Mouse (Mus musculus) limb, embryonic 14.5 days (tissue): ENCODE measurements at regions not wholly inside any gene's neighbourhood (a gene's known extent, or its start where the extent isn't known, plus 50 kb on each side); places are given as distances from the start of the nearest gene placed in this dataset.

Experiments
- ATAC-seq: fragments of 200-750 bp; cut with Nextera tagmentation; 2 replicates; pipeline ENCODE4 v1.8.0; 2017; ENCODE audit warnings: low read depth, moderate number of reproducible peaks, moderate TSS enrichment; ENCODE audit not compliant: low FRiP score
- DNase-seq: peaks from one replicate; pipeline ENCODE4 v3.0.0-alpha.2; 2015; ENCODE audit warnings: low spot score
- H3K27ac ChIP-seq: fragments of 300-500 bp; sonication (generic); replicated peaks from 2 replicates; pipeline ENCODE4 v1.5.1; 2014; ENCODE audit warnings: low read depth, mild to moderate bottlenecking, low read length, moderate library complexity, mixed read lengths
- H3K27me3 ChIP-seq: fragments of 300-500 bp; sonication (generic); 2 replicates; pipeline ENCODE4 v1.6.1; 2014; ENCODE audit warnings: low read length, mixed read lengths; ENCODE audit not compliant: control insufficient read depth, insufficient read depth
- H3K36me3 ChIP-seq: fragments of 300-500 bp; sonication (generic); 2 replicates; pipeline ENCODE4 v1.6.1; 2014; ENCODE audit warnings: mild to moderate bottlenecking, low read length, moderate library complexity, mixed read lengths; ENCODE audit not compliant: control insufficient read depth, insufficient read depth
- H3K4me1 ChIP-seq: fragments of 300-500 bp; sonication (generic); 2 replicates; pipeline ENCODE4 v1.6.1; 2014; ENCODE audit warnings: antibody characterized with exemption, low read length, mixed read lengths; ENCODE audit not compliant: control insufficient read depth, insufficient read depth
- H3K4me2 ChIP-seq: fragments of 300-500 bp; sonication (generic); replicated peaks from 2 replicates; pipeline ENCODE4 v1.6.1; 2014; ENCODE audit warnings: low read depth, mild to moderate bottlenecking, low read length, moderate library complexity; ENCODE audit not compliant: severe bottlenecking
- H3K4me3 ChIP-seq: fragments of 300-500 bp; sonication (generic); replicated peaks from 2 replicates; pipeline ENCODE4 v1.5.1; 2014; ENCODE audit warnings: low read length
- H3K9ac ChIP-seq: fragments of 300-500 bp; sonication (generic); 2 replicates; pipeline ENCODE4 v1.6.1; 2014; ENCODE audit warnings: mild to moderate bottlenecking, low read depth, low read length, moderate library complexity; ENCODE audit not compliant: severe bottlenecking
- H3K9me3 ChIP-seq: fragments of 300-500 bp; sonication (generic); 2 replicates; pipeline ENCODE4 v1.6.1; 2016; ENCODE audit warnings: low read length; ENCODE audit not compliant: control insufficient read depth
- POLR2A ChIP-seq: fragments of 200-500 bp; IDR thresholded peaks from 2 replicates; pipeline ENCODE4 v1.8.0; 2012; ENCODE audit warnings: inconsistent platforms, mild to moderate bottlenecking, moderate library complexity, borderline replicate concordance; ENCODE audit not compliant: insufficient read depth, insufficient read length; ENCODE audit errors: extremely low read depth
- WGBS: fragments of 180-500 bp; shearing (Covaris S2); extraction: QIAGEN DNeasy Blood & Tissue Kit; methylation state at CpG from one replicate; pipeline ENCODE4 v1.1.7; 2014; 5-methylcytosine and 5-hydroxymethylcytosine counted together

GRCm38 (mm10) chr8:126652151-126652550 lies 58.4 kb upstream of the Irf2bp2 start:
- no peak for ATAC-seq
- no peaks in the 10 kb centered on the region for H3K27me3 ChIP-seq
- no peak for TF ChIP-seq POLR2A

GRCm38 (mm10) chr8:126650945-126651344 lies 57.2 kb upstream of the Irf2bp2 start:
- DNase-seq, result no peak
- Histone ChIP-seq H3K36me3 (no peaks in the 10 kb centered on the region), H3K4me3 (no peak overlapping the region), H3K27me3 (no peaks in the 10 kb centered on the region), H3K9ac (no peak overlapping the region), H3K4me1 (peaks cover 2% of the 10 kb centered on the region; the same call in 1 of the 2 replicates), H3K4me2 (no peak overlapping the region), H3K27ac (no peak overlapping the region), H3K9me3 (no peaks in the 10 kb centered on the region)
- ATAC-seq, result no peak
- no peak for TF ChIP-seq POLR2A
- WGBS, result 84% methylated on average over 8 of the region's 8 CpGs

More at GRCm38 (mm10) chr8:126652151-126652550, 58.4 kb upstream of the Irf2bp2 start:
- Histone ChIP-seq H3K36me3 (no peaks in the 10 kb centered on the region), H3K4me1 (0 out of 2 replicates have a peak, but pooled peaks cover 2% of the 10 kb centered on the region), H3K9ac (no peak overlapping the region), H3K4me3 (no peak overlapping the region), H3K4me2 (no peak overlapping the region), H3K9me3 (no peaks in the 10 kb centered on the region), H3K27ac (no peak overlapping the region)
- no peak for DNase-seq
- WGBS, result 93% methylated on average over 5 of the region's 5 CpGs

GRCm38 (mm10) chr8:126649305-126649704 lies 55.5 kb upstream of the Irf2bp2 start:
- Histone ChIP-seq H3K4me3 (no peak overlapping the region), H3K9me3 (no peaks in the 10 kb centered on the region), H3K4me1 (peaks cover 7% of the 10 kb centered on the region), H3K4me2 (no peak overlapping the region), H3K9ac (no peak overlapping the region), H3K36me3 (no peaks in the 10 kb centered on the region), H3K27me3 (no peaks in the 10 kb centered on the region), H3K27ac (no peak overlapping the region)
- WGBS, result 86% methylated on average over 1 of the region's 1 CpGs
- TF ChIP-seq POLR2A, result no peak
- DNase-seq (no peak), ATAC-seq (no peak)

- no peaks in the 10 kb centered on the region for H3K9me3 ChIP-seq
- H3K9ac ChIP-seq, result no peak overlapping the region
- TF ChIP-seq POLR2A, result no peak
- peaks cover 7% of the 10 kb centered on the region for H3K4me1 ChIP-seq
- DNase-seq (no peak), ATAC-seq (no peak)
- H3K27ac ChIP-seq, result no peak overlapping the region
- H3K4me3 ChIP-seq, result no peak overlapping the region
- WGBS, result 50% methylated on average over 1 of the region's 1 CpGs
- H3K4me2 ChIP-seq, result no peak overlapping the region
- no peaks in the 10 kb centered on the region for H3K36me3 ChIP-seq
- H3K27me3 ChIP-seq, result no peaks in the 10 kb centered on the region
Observed at GRCm38 (mm10) chr8:126647350-126647749, 53.6 kb upstream of the Irf2bp2 start.

GRCm38 (mm10) chr8:126646604-126647311 lies 53.0 kb upstream of the Irf2bp2 start:
- no peaks in the 10 kb centered on the region for H3K36me3 ChIP-seq
- no peak overlapping the region for H3K4me2 ChIP-seq
- H3K9ac ChIP-seq, result no peak overlapping the region
- H3K4me1 ChIP-seq, result peaks cover 7% of the 10 kb centered on the region
- DNase-seq (no peak), ATAC-seq (no peak)
- no peaks in the 10 kb centered on the region for H3K27me3 ChIP-seq
- no peak overlapping the region for H3K27ac ChIP-seq
- H3K9me3 ChIP-seq, result no peaks in the 10 kb centered on the region
- H3K4me3 ChIP-seq, result no peak overlapping the region
- TF ChIP-seq POLR2A, result no peak
- WGBS, result 63% methylated on average over 8 of the region's 8 CpGs
